Mouse (Mus musculus) embryonic fibroblast, embryonic 13.5 days (primary cell): ENCODE results near the gene Cdkl2. TPM values are rescaled to one million over a fixed set of nuclear protein-coding genes. Genes with fewer than 3 reads are reported as not detected.

Experiments used
- H3K27ac ChIP-seq: 2 replicates; pipeline ENCODE4 v1.5.1; 2012; ENCODE audit warnings: low read length, control low read depth, inconsistent platforms; ENCODE audit not compliant: insufficient read depth
- H3K4me1 ChIP-seq: 2 replicates; pipeline ENCODE4 v1.6.1; 2011; ENCODE audit warnings: low read length; ENCODE audit not compliant: control insufficient read depth, insufficient read depth
- H3K4me3 ChIP-seq: 2 replicates; pipeline ENCODE4 v1.5.1; 2011; ENCODE audit warnings: mild to moderate bottlenecking, control low read depth, low read length; ENCODE audit not compliant: insufficient read depth
- CTCF ChIP-seq: IDR thresholded peaks from 2 replicates; pipeline ENCODE4 v1.5.1; 2011; ENCODE audit warnings: mild to moderate bottlenecking, control low read depth, low read length, moderate library complexity, borderline replicate concordance; ENCODE audit not compliant: insufficient read depth
- POLR2A ChIP-seq: IDR thresholded peaks from 2 replicates; pipeline ENCODE4 v1.6.1; 2011; ENCODE audit warnings: low read depth, mild to moderate bottlenecking, control low read depth, low read length, moderate library complexity
- polyA plus RNA-seq: library from polyadenylated mRNA; stranded (reverse); fragments of >200 nt; gene quantifications from 2 replicates; pipeline ENCODE4 v1.2.4, GENCODE M21; 2011; ENCODE audit warnings: low read depth; ENCODE audit not compliant: missing spikeins, insufficient read length

Gene Cdkl2
- polyA plus RNA-seq, 1 experiment, result 3.2 TPM

GRCm38 (mm10) chr5:92000770-92001169, 42.9 kb downstream of the Cdkl2 start:
- no peak overlapping the region for H3K4me3 ChIP-seq
- no peaks in the 10 kb centered on the region for H3K4me1 ChIP-seq
- H3K27ac ChIP-seq, result no peak overlapping the region
- TF ChIP-seq CTCF (no peak), POLR2A (no peak)

DNA sequence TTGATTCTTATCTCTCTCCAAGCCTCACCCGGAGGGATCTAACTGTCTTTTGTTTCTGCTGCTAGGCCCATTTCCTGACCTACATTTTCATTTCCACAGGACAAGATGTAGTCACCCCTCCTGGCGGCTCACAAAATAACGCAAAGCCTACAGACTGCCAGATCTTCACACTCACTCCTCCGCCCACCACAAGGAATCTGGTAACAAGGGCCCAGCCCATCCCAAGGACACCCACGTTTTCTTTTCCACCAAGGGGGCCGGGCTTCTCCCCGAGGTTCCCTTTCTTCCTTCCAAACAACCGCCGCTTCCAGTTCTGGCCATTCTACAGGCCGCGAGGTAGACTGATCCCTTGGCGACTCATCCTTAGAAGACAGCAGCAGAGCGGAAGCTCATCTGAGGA, 49.1 kb downstream of the Cdkl2 start:
- Histone ChIP-seq H3K4me3 (no peak overlapping the region), H3K4me1 (no peaks in the 10 kb centered on the region)
- no peak for TF ChIP-seq CTCF
- no peak for TF ChIP-seq POLR2A

GRCm38 (mm10) chr5:91993061-91993460, 50.6 kb downstream of the Cdkl2 start:
- Histone ChIP-seq H3K4me1 (no peaks in the 10 kb centered on the region), H3K4me3 (no peak overlapping the region), H3K27ac (no peak overlapping the region)
- TF ChIP-seq CTCF (no peak), POLR2A (no peak)

More for the DNA sequence above, 49.1 kb downstream of the Cdkl2 start:
- H3K27ac ChIP-seq, result no peak overlapping the region

GRCm38 (mm10) chr5:91991191-91991937, 52.3 kb downstream of the Cdkl2 start:
- H3K27ac ChIP-seq, result no peak overlapping the region
- TF ChIP-seq CTCF (no peak), POLR2A (no peak)
- no peak overlapping the region for H3K4me3 ChIP-seq
- H3K4me1 ChIP-seq, result peaks cover 4% of the 10 kb centered on the region; the same call in 1 of the 2 replicates

DNA sequence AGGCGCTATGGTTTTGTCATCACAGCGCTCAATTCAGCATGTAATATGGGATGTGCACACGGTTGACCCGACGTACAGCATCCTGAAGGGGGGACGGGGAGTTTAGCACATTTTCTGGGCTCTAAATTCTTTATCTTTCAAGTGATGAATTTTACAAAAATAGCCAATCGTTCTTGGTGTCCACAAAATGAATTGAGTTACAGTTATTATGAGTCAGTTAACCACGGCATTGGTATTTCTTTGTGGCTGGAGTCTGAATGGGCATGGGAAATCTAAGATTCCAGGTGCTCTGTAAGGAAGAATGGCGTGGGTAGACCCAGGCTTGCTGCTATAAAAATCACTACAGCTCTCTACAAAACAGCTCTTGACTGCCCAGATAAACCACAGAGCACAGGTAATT, 54.4 kb downstream of the Cdkl2 start:
- TF ChIP-seq POLR2A (no peak), CTCF (no peak)
- H3K4me1 ChIP-seq, result peaks cover 4% of the 10 kb centered on the region; the same call in 1 of the 2 replicates
- H3K4me3 ChIP-seq, result no peak overlapping the region
- no peak overlapping the region for H3K27ac ChIP-seq

GRCm38 (mm10) chr5:91987799-91988198, 55.9 kb downstream of the Cdkl2 start:
- Histone ChIP-seq H3K4me1 (peaks cover 4% of the 10 kb centered on the region; the same call in 1 of the 2 replicates), H3K4me3 (no peak overlapping the region), H3K27ac (no peak overlapping the region)
- TF ChIP-seq CTCF (no peak), POLR2A (no peak)

- Histone ChIP-seq H3K4me1 (peaks cover 4% of the 10 kb centered on the region; the same call in 1 of the 2 replicates), H3K27ac (no peak within 1 kb of the TSS), H3K4me3 (no peak within 1 kb of the TSS)
- no peak for TF ChIP-seq POLR2A
- TF ChIP-seq CTCF, result no peak
Measured at GRCm38 (mm10) chr5:91987236-91987635, 56.4 kb downstream of the Cdkl2 start, which contains the start of gene Odaph. Gene Odaph (plus strand): TSS chr5:91987475.

DNA sequence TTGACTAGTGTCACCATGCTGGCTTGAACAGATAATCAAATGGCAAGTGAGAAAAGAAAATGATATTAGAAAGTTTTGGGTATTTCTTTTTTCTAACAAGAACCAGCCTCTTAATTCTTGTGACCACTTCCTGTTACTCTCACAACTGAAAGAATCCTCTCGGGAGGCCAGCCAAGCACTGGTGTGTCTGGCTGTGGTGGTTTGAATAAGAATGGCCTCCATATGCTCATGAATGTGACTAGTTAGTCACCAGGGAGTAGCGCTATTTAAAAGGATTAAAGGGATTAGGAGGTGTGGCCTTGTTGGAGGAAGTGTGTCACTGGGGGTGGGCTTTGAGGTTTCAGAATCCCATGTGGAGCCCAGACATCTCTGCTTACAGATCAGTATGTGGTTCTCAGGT, 58.0 kb downstream of the Cdkl2 start:
- TF ChIP-seq CTCF (no peak), POLR2A (no peak)

DNA sequence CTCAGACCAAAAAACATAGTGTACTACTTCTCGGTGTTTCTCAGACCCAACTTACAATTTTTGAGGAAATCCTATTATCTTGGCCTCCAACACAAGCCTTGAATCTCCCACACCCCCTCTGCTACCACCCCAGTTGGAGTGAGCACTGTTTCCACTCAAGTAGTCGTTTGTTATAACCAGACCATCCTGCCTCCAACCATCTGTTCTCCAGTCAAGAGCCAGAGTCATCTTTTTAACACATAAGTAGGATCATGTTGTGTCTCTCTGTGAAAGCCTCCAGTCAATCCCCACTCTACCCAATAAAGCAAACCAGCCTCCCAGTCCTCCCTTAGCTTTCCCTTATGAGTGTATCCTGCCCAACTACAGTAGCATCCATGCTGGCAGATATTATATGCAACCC, 60.2 kb downstream of the Cdkl2 start:
- Histone ChIP-seq H3K4me1 (peaks cover 4% of the 10 kb centered on the region; the same call in 1 of the 2 replicates), H3K4me3 (no peak overlapping the region), H3K27ac (no peak overlapping the region)
- TF ChIP-seq POLR2A (no peak), CTCF (no peak)

More for the DNA sequence above, 58.0 kb downstream of the Cdkl2 start:
- H3K4me3 ChIP-seq, result no peak overlapping the region
- no peak overlapping the region for H3K27ac ChIP-seq
- H3K4me1 ChIP-seq, result peaks cover 4% of the 10 kb centered on the region; the same call in 1 of the 2 replicates

DNA sequence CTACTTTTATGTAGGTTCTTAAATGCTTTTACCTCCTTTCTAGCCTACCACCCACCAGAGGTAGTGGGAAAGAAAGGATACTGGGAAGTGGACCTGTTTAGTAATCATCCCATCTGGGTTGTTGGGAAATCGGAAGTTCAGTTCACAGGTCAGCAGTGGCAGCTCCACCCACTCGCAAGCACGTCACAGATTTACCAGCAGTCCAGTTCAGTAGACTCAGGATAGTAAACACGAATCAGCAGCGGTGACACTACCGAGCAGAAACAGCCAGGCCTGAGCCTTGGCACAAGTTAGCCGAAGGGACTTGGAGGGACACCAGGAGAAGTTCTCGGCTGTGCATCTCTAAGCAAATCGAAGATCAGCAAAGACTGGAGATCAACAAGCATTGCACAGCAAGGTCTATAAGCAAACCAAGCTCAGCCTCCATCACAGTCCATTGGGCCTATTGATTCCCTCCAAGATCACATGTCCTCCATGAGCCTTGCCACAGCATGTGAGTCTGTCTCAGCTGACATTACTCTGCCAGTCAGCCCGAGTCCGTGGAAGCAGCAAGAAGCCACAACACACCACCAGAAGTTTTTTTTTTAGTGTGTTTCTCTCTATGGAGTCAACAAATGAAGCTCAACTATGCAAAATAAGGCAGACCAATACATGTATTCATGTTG, 62.4 kb downstream of the Cdkl2 start:
- TF ChIP-seq POLR2A, result no peak
- no peak for TF ChIP-seq CTCF
- H3K27ac ChIP-seq, result no peak overlapping the region
- no peak overlapping the region for H3K4me3 ChIP-seq
- no peaks in the 10 kb centered on the region for H3K4me1 ChIP-seq

DNA sequence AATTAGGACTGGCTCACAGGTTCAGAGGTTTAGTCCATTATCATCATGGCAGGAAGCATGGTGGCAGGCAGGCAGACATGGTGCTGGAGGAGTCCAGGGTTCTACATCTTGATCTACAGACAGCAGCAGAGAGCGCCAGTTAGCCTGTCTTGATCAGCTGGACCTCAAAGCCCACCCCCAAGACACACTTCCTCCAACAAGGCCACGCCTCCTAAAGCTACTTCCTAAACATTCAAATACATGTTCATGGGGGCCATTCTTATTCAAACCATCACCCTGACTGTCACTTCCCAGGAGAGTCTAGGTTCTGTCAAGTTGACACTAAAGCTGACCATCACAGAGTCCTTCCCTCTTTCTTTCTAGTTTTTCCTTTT, 66.3 kb downstream of the Cdkl2 start:
- no peak overlapping the region for H3K27ac ChIP-seq
- no peak for TF ChIP-seq POLR2A
- no peak for TF ChIP-seq CTCF
- no peaks in the 10 kb centered on the region for H3K4me1 ChIP-seq
- H3K4me3 ChIP-seq, result no peak overlapping the region
